Mouse (Mus musculus) liver, embryonic 12.5 days (tissue): ENCODE data around the gene Apobec4. TPM values are rescaled to one million over a fixed set of nuclear protein-coding genes. Genes with fewer than 3 reads are reported as not detected.

Experiments used
- ATAC-seq: fragments of 200-750 bp; cut with Nextera tagmentation; 2 replicates; pipeline ENCODE4 v1.8.0; 2017; ENCODE audit warnings: moderate number of reproducible peaks, mild to moderate bottlenecking, moderate library complexity
- H3K27ac ChIP-seq: fragments of 300-500 bp; sonication (generic); 2 replicates; pipeline ENCODE4 v1.5.1; 2016; ENCODE audit warnings: mild to moderate bottlenecking
- H3K27me3 ChIP-seq: fragments of 300-500 bp; sonication (generic); replicated peaks from 2 replicates; pipeline ENCODE4 v1.6.1; 2016; ENCODE audit warnings: mild to moderate bottlenecking, moderate library complexity
- H3K36me3 ChIP-seq: fragments of 300-500 bp; sonication (generic); 2 replicates; pipeline ENCODE4 v1.6.1; 2016; ENCODE audit warnings: mild to moderate bottlenecking, moderate library complexity
- H3K4me1 ChIP-seq: fragments of 300-500 bp; sonication (generic); 2 replicates; pipeline ENCODE4 v1.6.1; 2016
- H3K4me2 ChIP-seq: fragments of 300-500 bp; sonication (generic); 2 replicates; pipeline ENCODE4 v1.6.1; 2016; ENCODE audit warnings: mild to moderate bottlenecking, moderate library complexity
- H3K4me3 ChIP-seq: fragments of 300-500 bp; sonication (generic); 2 replicates; pipeline ENCODE4 v1.5.1; 2016; ENCODE audit warnings: mild to moderate bottlenecking, moderate library complexity
- H3K9ac ChIP-seq: fragments of 300-500 bp; sonication (generic); 2 replicates; pipeline ENCODE4 v1.6.1; 2016; ENCODE audit warnings: mild to moderate bottlenecking, moderate library complexity
- H3K9me3 ChIP-seq: fragments of 300-500 bp; sonication (generic); replicated peaks from 2 replicates; pipeline ENCODE4 v1.6.1; 2016; ENCODE audit warnings: mild to moderate bottlenecking, moderate library complexity
- WGBS: fragments of 180-500 bp; shearing (Covaris S2); methylation state at CpG from one replicate; pipeline ENCODE4 v1.1.7; 2016; ENCODE audit not compliant: insufficient replicate concordance; 5-methylcytosine and 5-hydroxymethylcytosine counted together
- polyA plus RNA-seq: library from polyadenylated mRNA; unstranded; fragments of >200 nt; fragmentation: Nextera tagmentation; extraction: Ambion mirVana; gene quantifications from 2 replicates; pipeline ENCODE4 v1.2.1, GENCODE M21; 2016

Gene Apobec4
- not detected in 2 replicates for polyA plus RNA-seq

DNA sequence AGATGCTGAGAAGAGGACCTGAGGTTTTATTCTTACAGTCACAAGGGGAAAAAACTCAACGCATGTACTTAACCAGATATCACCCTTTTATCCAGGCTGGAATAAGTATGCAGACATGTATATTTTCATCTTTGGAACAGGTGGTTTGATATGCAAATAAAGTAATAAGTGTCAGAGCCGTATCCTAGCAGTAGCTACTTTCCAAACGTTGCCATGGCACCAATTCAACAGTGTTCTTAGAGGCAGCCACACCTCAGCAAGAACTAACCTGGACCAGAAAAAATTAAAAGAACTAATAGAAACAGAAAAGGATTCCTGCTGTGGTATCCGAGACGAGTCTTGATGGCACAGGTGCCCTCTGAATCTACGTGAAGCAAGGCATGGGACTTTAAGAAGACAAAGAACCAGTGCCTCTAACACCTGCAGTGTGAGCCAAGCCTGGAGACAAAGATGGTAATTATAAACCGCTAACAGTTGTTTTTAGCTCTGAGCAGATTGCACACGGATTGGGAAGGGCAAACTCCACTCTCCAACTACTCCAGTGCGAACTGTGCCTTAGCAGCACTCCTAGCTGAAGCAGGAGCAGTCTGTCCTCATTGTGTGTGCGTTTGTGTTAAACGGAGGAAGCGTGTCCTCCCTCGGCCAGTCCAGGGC, at the start of gene Apobec4:
Apobec4 (plus strand) TSS at position 240 of the 654 bp plus-strand sequence.
- Histone ChIP-seq H3K36me3 (no peaks in the 10 kb centered on the region), H3K9ac (no peak within 1 kb of the TSS), H3K27ac (no peak within 1 kb of the TSS), H3K4me2 (no peak within 1 kb of the TSS), H3K4me1 (no peaks in the 10 kb centered on the region), H3K9me3 (no peaks in the 10 kb centered on the region), H3K27me3 (no peaks in the 10 kb centered on the region), H3K4me3 (no peak within 1 kb of the TSS)
- WGBS: 67% methylated on average over 13 of the region's 13 CpGs
- ATAC-seq: no peak

DNA sequence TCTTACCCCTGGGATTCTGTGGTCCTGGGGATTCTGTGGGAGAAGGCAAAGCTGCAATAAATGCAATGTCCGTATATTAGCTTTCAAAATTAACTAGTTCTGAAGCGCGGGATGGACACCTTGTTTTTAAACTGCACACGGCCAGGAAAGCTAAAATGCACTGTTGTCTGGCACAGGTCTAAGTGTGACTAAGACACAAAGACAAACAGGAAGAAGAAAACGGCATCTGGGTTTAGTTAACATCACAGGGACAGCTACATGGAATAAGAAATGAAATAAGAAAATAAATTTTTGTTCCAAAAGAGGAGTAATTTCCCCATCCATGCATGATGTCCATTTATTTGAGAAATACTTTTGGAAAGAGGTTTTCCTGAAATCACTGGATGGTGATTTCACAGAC, 49.3 kb upstream of the Apobec4 start:
- Histone ChIP-seq H3K27ac (no peak overlapping the region), H3K9me3 (no peaks in the 10 kb centered on the region), H3K36me3 (no peaks in the 10 kb centered on the region), H3K27me3 (no peaks in the 10 kb centered on the region), H3K4me1 (no peaks in the 10 kb centered on the region), H3K4me3 (no peak overlapping the region), H3K9ac (no peak overlapping the region), H3K4me2 (no peak overlapping the region)
- 73% methylated on average over 5 of the region's 5 CpGs for WGBS
- ATAC-seq: no peak

GRCm38 (mm10) chr1:152702920-152703319, 47.4 kb upstream of the Apobec4 start:
- Histone ChIP-seq H3K27ac (no peak overlapping the region), H3K36me3 (no peaks in the 10 kb centered on the region), H3K9ac (no peak overlapping the region), H3K4me2 (no peak overlapping the region), H3K27me3 (no peaks in the 10 kb centered on the region), H3K4me3 (no peak overlapping the region), H3K4me1 (no peaks in the 10 kb centered on the region), H3K9me3 (no peaks in the 10 kb centered on the region)
- ATAC-seq: no peak
- 61% methylated on average over 6 of the region's 6 CpGs for WGBS

DNA sequence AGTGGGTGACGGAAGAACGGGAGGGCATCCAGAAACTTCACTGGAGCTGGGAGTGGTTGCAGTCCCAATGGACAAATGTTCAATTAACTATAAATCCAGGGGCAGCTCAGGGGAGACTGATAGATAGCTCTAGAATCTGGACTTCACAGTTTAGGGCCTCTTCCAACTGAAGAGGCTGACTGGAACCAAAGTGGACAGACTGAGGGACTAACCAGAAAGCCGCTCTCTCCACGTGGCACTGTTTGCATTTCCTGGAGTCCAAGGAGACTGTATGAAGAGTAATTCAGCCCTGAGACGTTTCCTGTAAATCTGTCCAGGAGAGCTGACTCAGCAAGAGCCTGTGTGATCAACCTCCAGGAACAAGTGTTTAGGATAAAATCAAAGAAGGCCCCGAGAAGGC, 46.4 kb upstream of the Apobec4 start:
- Histone ChIP-seq H3K9ac (no peak overlapping the region), H3K4me2 (no peak overlapping the region), H3K9me3 (no peaks in the 10 kb centered on the region), H3K27ac (no peak overlapping the region), H3K36me3 (no peaks in the 10 kb centered on the region), H3K4me3 (no peak overlapping the region), H3K4me1 (no peaks in the 10 kb centered on the region), H3K27me3 (no peaks in the 10 kb centered on the region)
- ATAC-seq: no peak
- WGBS: 46% methylated on average over 6 of the region's 6 CpGs

DNA sequence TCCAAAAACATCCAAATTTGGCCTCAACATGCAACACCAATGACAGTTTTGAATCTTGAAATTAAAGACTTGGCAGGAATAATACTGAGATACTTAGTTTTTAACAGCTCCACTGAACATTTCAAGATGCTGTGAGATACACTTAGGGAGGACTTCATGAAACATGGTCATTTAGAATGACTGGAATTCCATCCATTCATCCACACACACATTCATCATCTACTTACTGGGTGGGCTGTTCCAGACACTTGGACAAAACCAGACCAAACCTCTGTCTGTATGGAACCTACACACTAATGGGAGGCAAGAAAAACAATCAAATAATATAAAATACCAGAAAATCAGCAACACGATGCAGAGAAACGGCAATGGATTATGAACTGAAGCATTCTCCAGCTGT, 42.8 kb upstream of the Apobec4 start:
- WGBS: 72% methylated on average over 2 of the region's 2 CpGs
- no peak for ATAC-seq

DNA sequence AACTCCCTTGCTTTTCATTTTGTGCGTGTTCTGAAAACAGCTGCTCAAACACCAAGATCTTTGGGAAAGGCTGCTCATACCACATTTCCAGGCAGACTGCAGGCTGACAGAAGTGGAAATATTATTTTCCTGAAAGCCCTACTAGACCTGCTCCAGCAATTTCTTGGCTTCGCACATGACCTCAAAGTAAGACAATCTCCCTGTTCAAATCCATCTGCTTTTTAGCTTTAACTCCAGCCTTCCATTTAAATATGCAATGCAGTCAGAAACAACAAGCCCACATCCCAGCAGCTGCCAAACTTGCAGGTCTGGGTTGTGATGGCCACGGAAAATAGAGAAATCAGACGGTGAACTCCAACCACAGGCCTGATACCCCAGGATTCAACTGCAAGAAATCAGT, 39.3 kb upstream of the Apobec4 start:
- H3K27me3 ChIP-seq: no peaks in the 10 kb centered on the region
- H3K36me3 ChIP-seq: no peaks in the 10 kb centered on the region
- no peaks in the 10 kb centered on the region for H3K4me1 ChIP-seq
- no peak overlapping the region for H3K4me3 ChIP-seq
- no peak for ATAC-seq
- H3K27ac ChIP-seq: no peak overlapping the region
- WGBS: 65% methylated on average over 4 of the region's 4 CpGs
- no peaks in the 10 kb centered on the region for H3K9me3 ChIP-seq
- H3K4me2 ChIP-seq: no peak overlapping the region
- H3K9ac ChIP-seq: no peak overlapping the region

More for the DNA sequence above, 42.8 kb upstream of the Apobec4 start:
- Histone ChIP-seq H3K27me3 (no peaks in the 10 kb centered on the region), H3K9ac (no peak overlapping the region), H3K4me2 (no peak overlapping the region), H3K27ac (no peak overlapping the region), H3K36me3 (no peaks in the 10 kb centered on the region), H3K4me1 (no peaks in the 10 kb centered on the region), H3K9me3 (no peaks in the 10 kb centered on the region), H3K4me3 (no peak overlapping the region)

- H3K4me1 ChIP-seq: peaks cover 4% of the 10 kb centered on the region; the same call in 1 of the 2 replicates
- no peaks in the 10 kb centered on the region for H3K36me3 ChIP-seq
- H3K4me3 ChIP-seq: no peak overlapping the region
- no peak overlapping the region for H3K4me2 ChIP-seq
- WGBS: 69% methylated on average over 4 of the region's 4 CpGs
- no peak for ATAC-seq
- H3K27me3 ChIP-seq: no peaks in the 10 kb centered on the region
- no peak overlapping the region for H3K27ac ChIP-seq
- no peaks in the 10 kb centered on the region for H3K9me3 ChIP-seq
- H3K9ac ChIP-seq: no peak overlapping the region
Measured at GRCm38 (mm10) chr1:152713924-152714323, 36.4 kb upstream of the Apobec4 start.

GRCm38 (mm10) chr1:152714405-152714804, 35.9 kb upstream of the Apobec4 start:
- 84% methylated on average over 3 of the region's 3 CpGs for WGBS
- peaks cover 4% of the 10 kb centered on the region; the same call in 1 of the 2 replicates for H3K4me1 ChIP-seq
- no peak overlapping the region for H3K9ac ChIP-seq
- H3K27ac ChIP-seq: no peak overlapping the region
- H3K4me3 ChIP-seq: no peak overlapping the region
- H3K36me3 ChIP-seq: no peaks in the 10 kb centered on the region
- H3K9me3 ChIP-seq: no peaks in the 10 kb centered on the region
- ATAC-seq: no peak
- no peak overlapping the region for H3K4me2 ChIP-seq
- H3K27me3 ChIP-seq: no peaks in the 10 kb centered on the region

- 67% methylated on average over 1 of the region's 1 CpGs for WGBS
- Histone ChIP-seq H3K4me1 (peaks cover 19% of the 10 kb centered on the region), H3K36me3 (no peaks in the 10 kb centered on the region)
Measured at GRCm38 (mm10) chr1:152717329-152717728, 33.0 kb upstream of the Apobec4 start.

GRCm38 (mm10) chr1:152718200-152718599, 32.2 kb upstream of the Apobec4 start:
- H3K4me1 ChIP-seq: peaks cover 19% of the 10 kb centered on the region
- H3K9me3 ChIP-seq: no peaks in the 10 kb centered on the region
- H3K36me3 ChIP-seq: no peaks in the 10 kb centered on the region
- H3K9ac ChIP-seq: no peak overlapping the region
- no peak overlapping the region for H3K4me3 ChIP-seq
- WGBS: 35% methylated on average over 6 of the region's 6 CpGs
- H3K27me3 ChIP-seq: no peaks in the 10 kb centered on the region
- H3K4me2 ChIP-seq: no peak overlapping the region
- H3K27ac ChIP-seq: no peak overlapping the region
- no peak for ATAC-seq

More at GRCm38 (mm10) chr1:152717329-152717728, 33.0 kb upstream of the Apobec4 start:
- no peak for ATAC-seq
- H3K4me2 ChIP-seq: no peak overlapping the region
- H3K9ac ChIP-seq: no peak overlapping the region
- no peaks in the 10 kb centered on the region for H3K27me3 ChIP-seq
- no peaks in the 10 kb centered on the region for H3K9me3 ChIP-seq
- no peak overlapping the region for H3K27ac ChIP-seq
- no peak overlapping the region for H3K4me3 ChIP-seq

GRCm38 (mm10) chr1:152720969-152721368, 29.4 kb upstream of the Apobec4 start:
- H3K4me2 ChIP-seq: no peak overlapping the region
- H3K9ac ChIP-seq: no peak overlapping the region
- H3K9me3 ChIP-seq: no peaks in the 10 kb centered on the region
- H3K27ac ChIP-seq: no peak overlapping the region
- peaks cover 19% of the 10 kb centered on the region for H3K4me1 ChIP-seq
- no peak for ATAC-seq
- no peaks in the 10 kb centered on the region for H3K27me3 ChIP-seq
- WGBS: 24% methylated on average over 4 of the region's 4 CpGs
- H3K36me3 ChIP-seq: no peaks in the 10 kb centered on the region
- H3K4me3 ChIP-seq: no peak overlapping the region

DNA sequence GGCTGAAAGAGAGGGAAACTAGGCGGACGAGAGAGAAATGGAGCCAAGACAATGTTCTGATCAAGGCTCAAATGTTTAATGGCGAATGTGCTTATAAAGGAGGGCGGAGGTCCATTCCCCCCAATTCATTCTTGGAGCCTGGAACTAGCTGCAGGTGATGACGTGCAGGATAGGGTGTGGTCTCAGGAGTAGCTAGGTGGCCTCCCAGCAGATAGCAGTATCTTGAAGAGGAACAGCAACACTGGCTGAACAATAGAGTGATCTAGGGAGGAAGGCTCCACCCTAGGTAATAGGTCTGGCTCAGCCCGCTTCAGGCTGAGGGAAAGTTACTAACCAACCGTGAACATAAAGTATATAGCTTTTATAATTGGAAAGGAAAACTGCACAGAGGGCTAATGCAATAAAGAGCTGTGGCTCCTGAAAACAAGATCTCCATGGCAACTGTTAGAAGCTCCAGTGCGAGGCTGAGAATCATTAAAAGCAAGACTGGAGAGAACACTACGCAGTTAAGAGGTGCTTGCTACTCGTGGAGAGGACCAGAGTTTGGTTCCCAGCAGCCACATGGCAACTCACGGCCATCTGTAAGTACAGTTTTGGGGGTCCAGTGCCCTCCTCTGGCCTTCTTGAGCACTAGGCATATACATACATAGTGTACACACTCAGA, 28.7 kb upstream of the Apobec4 start:
- H3K9me3 ChIP-seq: no peaks in the 10 kb centered on the region
- 66% methylated on average over 11 of the region's 11 CpGs for WGBS
- H3K4me3 ChIP-seq: no peak overlapping the region
- no peaks in the 10 kb centered on the region for H3K27me3 ChIP-seq
- H3K27ac ChIP-seq: no peak overlapping the region
- H3K4me1 ChIP-seq: peaks cover 19% of the 10 kb centered on the region
- no peaks in the 10 kb centered on the region for H3K36me3 ChIP-seq
- no peak overlapping the region for H3K4me2 ChIP-seq
- no peak for ATAC-seq
- no peak overlapping the region for H3K9ac ChIP-seq
